Mouse (Mus musculus): ENCODE measurements around the gene Hist1h3d. TPM values are rescaled to one million over a fixed set of nuclear protein-coding genes. Genes with fewer than 3 reads are reported as not detected.
"Not testable (repeated sequence)": the region's sequence is repeated elsewhere in the genome, so short reads cannot be mapped to it uniquely, and the experiment has no call there.

Hist1h3d gene
- total and polyA plus RNA-seq, 2 experiments from 2014 or later = 0.96 to 173 TPM

DNA sequence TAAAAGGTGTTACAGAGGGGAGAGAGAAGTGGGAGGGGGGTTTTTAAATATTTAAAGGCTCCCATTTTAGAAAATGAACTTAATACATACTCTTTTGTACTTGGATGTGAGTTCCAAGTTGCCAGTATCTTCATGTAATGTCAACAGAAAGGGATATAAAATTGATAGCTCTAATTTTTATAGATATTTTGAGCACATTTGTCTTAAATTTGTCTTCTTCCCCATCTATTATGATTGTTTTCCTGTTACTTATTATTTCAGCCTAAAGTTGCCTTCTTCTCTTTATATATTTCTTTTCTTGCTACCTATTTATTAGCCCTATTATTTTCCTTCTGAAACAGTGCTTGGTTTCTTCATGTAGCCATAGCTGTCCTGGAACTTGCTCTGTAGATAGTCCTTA, 22.6 kb upstream of the Hist1h3d start, which contains the start of gene Hist1h1d:
Gene Hist1h1d, plus strand, starts transcription at position 301 of the 400 bp plus-strand sequence.
- DNase-seq (ENCODE audit: low spot score) = no peak
- Histone ChIP-seq H3K36me3 (ENCODE audit: insufficient read depth, low read length) (no peaks in the 10 kb centered on the region), H3K4me2 (ENCODE audit: low read depth, low read length) (no peak within 1 kb of the TSS), H3K4me3 (ENCODE audit: low read length) (no peak within 1 kb of the TSS), H3K9ac (replicated peaks; ENCODE audit: low read length) (no peak within 1 kb of the TSS), H3K27me3 (ENCODE audit: insufficient read depth, low read length) (no peaks in the 10 kb centered on the region), H3K4me1 (ENCODE audit: insufficient read depth, low read length) (peaks cover 7% of the 10 kb centered on the region), H3K9me3 (ENCODE audit: low read length) (no peaks in the 10 kb centered on the region), H3K27ac (peak within 1 kb of the TSS; percentile 76; the same call in 1 of the 2 replicates)
- ATAC-seq = no peak
- TF ChIP-seq CTCF (IDR thresholded peaks at IDR 0.05; ENCODE audit: low read depth) = no peak

DNA sequence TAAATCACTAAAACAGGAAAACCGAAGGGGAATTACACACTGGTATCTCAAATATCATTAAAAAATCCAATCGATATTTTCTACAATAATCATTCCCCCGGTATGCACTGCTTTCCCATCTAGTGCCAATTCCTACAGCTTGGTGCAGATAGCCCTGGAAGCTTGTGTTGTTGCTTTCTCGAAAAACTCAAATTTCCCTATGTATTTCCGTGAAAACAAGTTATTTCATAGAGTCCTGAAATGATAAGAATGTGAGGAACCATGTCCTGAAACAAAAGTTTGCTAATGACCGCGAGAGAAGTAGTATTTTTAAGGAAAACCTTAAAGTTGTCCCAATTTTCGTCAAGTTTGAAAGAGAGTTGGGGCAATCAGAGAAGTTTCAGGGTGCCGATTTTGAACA, 21.2 kb upstream of the Hist1h3d start:
- Histone ChIP-seq H3K9ac (replicated peaks; ENCODE audit: low read length) (peak overlapping the region; percentile 35), H3K27ac (peak overlapping the region; percentile 76), H3K4me1 (ENCODE audit: insufficient read depth, low read length) (peaks cover 7% of the 10 kb centered on the region), H3K36me3 (ENCODE audit: insufficient read depth, low read length) (no peaks in the 10 kb centered on the region), H3K9me3 (ENCODE audit: low read length) (no peaks in the 10 kb centered on the region), H3K4me2 (ENCODE audit: low read depth, low read length) (peak overlapping the region; percentile 81), H3K4me3 (ENCODE audit: low read length) (peak overlapping the region; percentile 47), H3K27me3 (ENCODE audit: insufficient read depth, low read length) (no peaks in the 10 kb centered on the region)
- DNase-seq (ENCODE audit: low spot score) (no peak), ATAC-seq (no peak)
- TF ChIP-seq CTCF (IDR thresholded peaks at IDR 0.05; ENCODE audit: low read depth) = no peak
- 19% methylated on average over 9 of the region's 9 CpGs for WGBS

DNA sequence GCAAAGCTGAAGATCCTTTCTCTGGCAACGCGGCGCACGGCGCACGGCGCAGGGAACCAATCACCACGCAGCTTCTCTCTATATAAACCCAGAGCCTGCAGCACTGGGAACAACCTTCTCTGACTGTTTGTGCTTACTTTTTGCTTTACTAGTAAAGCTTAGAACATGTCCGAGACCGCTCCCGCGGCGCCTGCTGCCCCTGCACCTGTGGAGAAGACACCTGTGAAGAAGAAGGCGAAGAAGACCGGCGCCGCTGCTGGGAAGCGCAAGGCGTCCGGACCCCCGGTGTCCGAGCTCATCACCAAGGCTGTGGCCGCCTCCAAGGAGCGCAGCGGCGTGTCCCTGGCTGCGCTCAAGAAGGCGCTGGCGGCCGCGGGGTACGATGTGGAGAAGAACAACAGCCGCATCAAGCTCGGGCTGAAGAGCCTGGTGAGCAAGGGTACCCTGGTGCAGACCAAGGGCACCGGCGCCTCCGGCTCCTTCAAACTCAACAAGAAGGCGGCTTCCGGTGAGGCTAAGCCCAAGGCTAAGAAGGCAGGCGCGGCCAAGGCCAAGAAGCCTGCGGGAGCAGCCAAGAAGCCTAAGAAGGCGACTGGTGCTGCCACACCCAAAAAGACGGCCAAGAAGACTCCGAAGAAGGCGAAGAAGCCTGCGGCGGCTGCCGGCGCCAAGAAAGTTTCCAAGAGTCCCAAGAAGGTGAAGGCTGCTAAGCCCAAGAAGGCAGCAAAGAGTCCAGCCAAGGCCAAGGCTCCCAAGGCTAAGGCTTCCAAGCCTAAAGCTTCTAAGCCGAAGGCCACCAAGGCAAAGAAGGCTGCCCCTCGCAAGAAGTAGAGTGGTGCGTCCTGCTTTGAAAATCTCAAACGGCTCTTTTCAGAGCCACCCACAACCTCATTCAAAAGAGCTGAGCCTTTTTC, 20.4 kb upstream of the Hist1h3d start:
- Histone ChIP-seq H3K9me3 (ENCODE audit: low read length) (no peaks in the 10 kb centered on the region), H3K27me3 (ENCODE audit: insufficient read depth, low read length) (no peaks in the 10 kb centered on the region)
- 0% methylated on average over 54 of the region's 54 CpGs for WGBS

DNA sequence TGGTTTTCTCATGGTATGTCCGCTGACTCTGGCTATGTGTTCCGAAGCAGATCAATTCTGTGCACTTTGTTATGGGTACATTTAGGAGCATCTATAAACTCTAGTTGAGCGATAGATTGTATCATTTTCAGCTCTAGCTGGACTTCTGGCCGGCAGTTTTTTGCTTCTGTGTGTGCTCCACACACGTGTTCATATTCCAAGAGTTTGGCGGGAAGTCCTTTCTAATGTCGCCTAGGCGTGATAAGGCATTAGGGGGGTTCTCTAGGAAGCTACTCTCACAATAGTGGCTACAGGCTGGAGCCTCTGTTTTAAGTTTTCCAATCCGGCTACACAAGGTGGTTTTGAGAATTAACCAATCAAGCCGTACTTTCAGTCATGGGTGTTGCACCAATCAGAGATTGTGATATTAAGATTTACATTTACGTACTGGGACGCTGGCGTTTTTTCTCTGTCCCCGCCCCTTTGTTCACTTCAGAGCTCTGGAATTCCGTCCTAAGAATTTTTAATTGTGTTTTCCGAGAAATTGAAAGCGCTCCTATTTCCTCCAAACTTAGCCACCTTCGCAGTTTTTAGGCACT, 19.6 kb upstream of the Hist1h3d start:
- H3K9ac ChIP-seq (replicated peaks; ENCODE audit: low read length) = peak overlapping the region; percentile 35
- peak; percentile 77 for ATAC-seq
- H3K4me3 ChIP-seq (ENCODE audit: low read length) = peak overlapping the region; percentile 47
- WGBS = under 1% methylated on average over 18 of the region's 18 CpGs
- peak overlapping the region; percentile 81 for H3K4me2 ChIP-seq (ENCODE audit: low read depth, low read length)
- H3K27me3 ChIP-seq (ENCODE audit: insufficient read depth, low read length) = no peaks in the 10 kb centered on the region
- no peaks in the 10 kb centered on the region for H3K9me3 ChIP-seq (ENCODE audit: low read length)
- peak; percentile 94 for DNase-seq (ENCODE audit: low spot score)
- peaks cover 7% of the 10 kb centered on the region for H3K4me1 ChIP-seq (ENCODE audit: insufficient read depth, low read length)
- no peaks in the 10 kb centered on the region for H3K36me3 ChIP-seq (ENCODE audit: insufficient read depth, low read length)
- H3K27ac ChIP-seq = peak overlapping the region; percentile 76
- TF ChIP-seq CTCF (IDR thresholded peaks at IDR 0.05; ENCODE audit: low read depth) = no peak

More for the DNA sequence above, 20.4 kb upstream of the Hist1h3d start:
- peak; percentile 82 for ATAC-seq
- H3K36me3 ChIP-seq (ENCODE audit: insufficient read depth, low read length) = no peaks in the 10 kb centered on the region
- H3K4me1 ChIP-seq (ENCODE audit: insufficient read depth, low read length) = peaks cover 7% of the 10 kb centered on the region
- DNase-seq (ENCODE audit: low spot score) = peak; percentile 83
- peak overlapping the region; percentile 35 for H3K9ac ChIP-seq (replicated peaks; ENCODE audit: low read length)
- peak overlapping the region; percentile 47 for H3K4me3 ChIP-seq (ENCODE audit: low read length)
- H3K4me2 ChIP-seq (ENCODE audit: low read depth, low read length) = peak overlapping the region; percentile 81
- TF ChIP-seq CTCF (IDR thresholded peaks at IDR 0.05; ENCODE audit: low read depth) = no peak
- H3K27ac ChIP-seq = peak overlapping the region; percentile 76

DNA sequence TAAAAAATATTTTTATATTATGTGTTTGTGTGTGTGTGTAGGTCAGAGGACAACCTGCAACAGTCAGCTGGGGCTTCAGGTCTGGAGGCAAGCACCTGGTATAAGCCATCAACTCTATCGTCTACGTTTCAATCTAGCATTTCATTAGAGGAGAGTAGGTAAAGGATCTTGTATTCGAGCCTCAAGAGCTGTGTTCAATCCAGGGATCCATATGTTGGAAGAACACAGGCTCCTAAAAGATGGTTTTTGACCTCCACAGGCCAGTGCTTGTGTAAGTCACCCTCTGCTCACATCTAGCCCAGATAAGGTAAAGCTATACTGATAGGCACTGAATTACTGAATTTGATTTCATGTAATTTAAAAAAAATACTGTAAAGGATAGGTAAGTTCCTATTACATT, 18.7 kb upstream of the Hist1h3d start:
- peak overlapping the region; percentile 81 for H3K4me2 ChIP-seq (ENCODE audit: low read depth, low read length)

DNA sequence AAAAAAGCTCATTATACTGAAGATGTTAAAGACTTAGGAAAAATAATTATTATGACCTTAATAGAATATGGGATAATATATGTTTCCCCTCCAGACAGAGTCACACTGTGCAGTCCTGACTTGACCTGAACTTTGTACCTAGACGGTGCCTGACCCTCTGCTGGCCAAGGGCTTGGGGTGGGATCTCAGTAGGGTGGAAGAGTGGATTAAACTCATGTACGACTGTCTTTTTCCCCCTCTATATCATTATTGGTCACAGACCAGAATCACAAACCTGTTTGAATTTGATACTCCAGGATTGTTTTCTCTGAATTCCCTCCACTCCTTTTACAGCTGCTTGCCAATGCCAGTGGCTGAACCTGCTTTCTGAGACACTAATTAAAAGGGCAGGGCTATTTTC, 14.9 kb upstream of the Hist1h3d start:
- not testable (repeated sequence) for H3K9ac ChIP-seq (replicated peaks; ENCODE audit: low read length); H3K27ac ChIP-seq; H3K4me3 ChIP-seq (ENCODE audit: low read length); H3K4me1 ChIP-seq (ENCODE audit: insufficient read depth, low read length); H3K27me3 ChIP-seq (ENCODE audit: insufficient read depth, low read length); DNase-seq (ENCODE audit: low spot score); H3K9me3 ChIP-seq (ENCODE audit: low read length); H3K36me3 ChIP-seq (ENCODE audit: insufficient read depth, low read length); ATAC-seq; H3K4me2 ChIP-seq (ENCODE audit: low read depth, low read length)
- 10% methylated on average over 2 of the region's 2 CpGs for WGBS

More for the DNA sequence above, 18.7 kb upstream of the Hist1h3d start:
- 72% methylated on average over 3 of the region's 3 CpGs for WGBS
- ATAC-seq (no peak), DNase-seq (ENCODE audit: low spot score) (no peak)
- H3K4me1 ChIP-seq (ENCODE audit: insufficient read depth, low read length) = peaks cover 7% of the 10 kb centered on the region
- H3K36me3 ChIP-seq (ENCODE audit: insufficient read depth, low read length) = no peaks in the 10 kb centered on the region
- H3K4me3 ChIP-seq (ENCODE audit: low read length) = no peak overlapping the region
- no peak for TF ChIP-seq CTCF (IDR thresholded peaks at IDR 0.05; ENCODE audit: low read depth)
- H3K9ac ChIP-seq (replicated peaks; ENCODE audit: low read length) = no peak overlapping the region
- no peaks in the 10 kb centered on the region for H3K27me3 ChIP-seq (ENCODE audit: insufficient read depth, low read length)
- H3K27ac ChIP-seq = no peak overlapping the region
- no peaks in the 10 kb centered on the region for H3K9me3 ChIP-seq (ENCODE audit: low read length)

DNA sequence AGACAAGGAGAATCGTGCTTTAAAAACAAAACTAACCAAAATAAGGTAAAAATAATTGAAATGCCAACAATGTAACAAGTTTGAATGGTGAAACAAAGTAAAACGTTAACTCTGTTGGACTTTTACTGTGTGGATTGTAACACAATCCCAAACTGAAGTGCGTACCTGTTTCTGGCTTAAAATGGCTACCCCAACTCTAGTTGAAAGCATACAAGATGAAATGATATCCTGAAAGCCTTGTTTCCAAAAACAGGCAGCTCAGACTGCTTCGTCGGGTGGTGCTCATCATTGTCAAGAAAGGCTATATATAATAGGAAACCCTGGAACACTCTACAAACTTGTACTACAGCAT, 14.1 kb upstream of the Hist1h3d start:
- DNase-seq (ENCODE audit: low spot score); H3K9ac ChIP-seq (replicated peaks; ENCODE audit: low read length); H3K27me3 ChIP-seq (ENCODE audit: insufficient read depth, low read length); H3K36me3 ChIP-seq (ENCODE audit: insufficient read depth, low read length); H3K4me1 ChIP-seq (ENCODE audit: insufficient read depth, low read length); H3K9me3 ChIP-seq (ENCODE audit: low read length); ATAC-seq: not testable (repeated sequence)
- 0% methylated on average over 2 of the region's 5 CpGs for WGBS
- Histone ChIP-seq H3K4me3 (ENCODE audit: low read length) (peak overlapping the region; percentile 44), H3K4me2 (ENCODE audit: low read depth, low read length) (peak overlapping the region; percentile 86; the same call in 1 of the 2 replicates), H3K27ac (peak overlapping the region; percentile 95; the same call in 1 of the 2 replicates)

DNA sequence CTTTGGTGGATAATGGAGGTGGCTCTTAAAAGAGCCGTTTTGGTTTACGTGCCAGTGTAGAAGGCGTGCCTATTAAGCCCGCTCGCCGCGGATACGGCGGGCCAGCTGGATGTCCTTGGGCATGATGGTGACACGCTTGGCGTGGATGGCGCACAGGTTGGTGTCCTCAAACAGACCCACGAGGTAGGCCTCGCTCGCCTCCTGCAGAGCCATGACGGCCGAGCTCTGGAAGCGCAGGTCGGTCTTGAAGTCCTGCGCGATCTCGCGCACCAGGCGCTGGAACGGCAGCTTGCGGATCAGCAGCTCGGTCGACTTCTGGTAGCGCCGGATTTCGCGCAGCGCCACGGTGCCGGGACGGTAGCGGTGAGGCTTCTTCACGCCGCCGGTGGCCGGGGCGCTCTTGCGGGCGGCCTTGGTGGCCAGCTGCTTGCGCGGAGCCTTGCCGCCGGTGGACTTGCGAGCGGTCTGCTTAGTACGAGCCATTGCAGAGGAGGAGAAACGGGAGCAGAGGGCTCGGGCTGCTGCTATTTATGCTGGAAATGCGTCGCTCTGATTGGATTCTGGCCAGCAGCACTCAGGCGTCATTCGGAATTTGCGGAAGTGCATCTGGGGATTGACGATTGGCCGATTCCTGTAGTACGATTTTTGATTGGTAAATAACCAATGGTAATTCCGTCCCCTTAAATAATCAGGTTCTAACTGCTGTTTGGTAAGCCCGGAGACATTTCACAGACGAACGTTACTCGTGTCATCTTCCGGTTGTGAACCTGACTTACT, 13.5 kb upstream of the Hist1h3d start, which contains the start of gene Hist1h3e:
Gene Hist1h3e, minus strand, starts transcription at position 487 of the 777 bp plus-strand sequence.
- peak within 1 kb of the TSS; percentile 44 for H3K4me3 ChIP-seq (ENCODE audit: low read length)
- DNase-seq (ENCODE audit: low spot score) (peak; percentile 99), ATAC-seq (peak; percentile 96)
- H3K27ac ChIP-seq = peak within 1 kb of the TSS; percentile 95
- H3K27me3 ChIP-seq (ENCODE audit: insufficient read depth, low read length); H3K4me1 ChIP-seq (ENCODE audit: insufficient read depth, low read length); H3K9me3 ChIP-seq (ENCODE audit: low read length); H3K36me3 ChIP-seq (ENCODE audit: insufficient read depth, low read length): not testable (repeated sequence)
- under 1% methylated on average over 33 of the region's 67 CpGs for WGBS
- H3K9ac ChIP-seq (replicated peaks; ENCODE audit: low read length) = peak within 1 kb of the TSS; percentile 58
- peak within 1 kb of the TSS; percentile 86 for H3K4me2 ChIP-seq (ENCODE audit: low read depth, low read length)

Data from hindbrain, postnatal 0 days (tissue).